Mouse (Mus musculus): Measurements from ENCODE around the gene Dscam. TPM values are rescaled to one million over a fixed set of nuclear protein-coding genes. Genes with fewer than 3 reads are reported as not detected.

Dscam gene
- total and polyA plus RNA-seq, 2 experiments from 2014 or later, result not detected

DNA sequence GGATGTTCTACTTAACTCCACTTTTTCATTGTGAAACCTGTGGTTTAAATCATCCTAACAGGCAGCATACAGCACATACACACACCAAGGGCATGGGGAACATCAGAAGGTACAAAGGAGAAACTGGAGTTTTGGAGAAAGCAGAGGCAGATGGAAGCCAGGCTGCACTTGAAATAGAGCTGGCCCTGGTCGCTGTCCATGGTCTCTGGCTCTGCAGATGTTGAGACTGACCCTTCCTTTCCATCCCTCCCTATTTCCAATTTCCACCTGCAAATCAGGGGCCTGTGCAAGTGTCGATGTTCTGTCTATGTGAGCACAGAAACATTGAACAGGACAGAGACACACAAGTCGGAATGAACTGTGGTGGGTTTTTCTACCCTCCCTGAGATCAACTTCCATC lies 81.2 kb downstream of the Dscam start:
- H3K27me3 ChIP-seq (ENCODE audit: control insufficient read depth, insufficient read depth, low read length), result no peaks in the 10 kb centered on the region
- H3K36me3 ChIP-seq (replicated peaks; ENCODE audit: control insufficient read depth, insufficient read depth, low read length), result no peaks in the 10 kb centered on the region
- H3K4me3 ChIP-seq (ENCODE audit: low read depth, low read length), result no peak overlapping the region
- no peak overlapping the region for H3K9ac ChIP-seq (replicated peaks; ENCODE audit: low read depth, low read length)
- TF ChIP-seq CTCF (IDR thresholded peaks at IDR 0.05; ENCODE audit: low read depth) (no peak), EP300 (IDR thresholded peaks at IDR 0.05; ENCODE audit: low read depth) (no peak)
- 36% methylated on average over 3 of the region's 3 CpGs for WGBS
- peak; percentile 8 for DNase-seq (ENCODE audit: low spot score)
- H3K9me3 ChIP-seq (replicated peaks; ENCODE audit: control insufficient read depth, low read length), result no peaks in the 10 kb centered on the region
- H3K27ac ChIP-seq (ENCODE audit: low read depth), result no peak overlapping the region
- H3K4me1 ChIP-seq (ENCODE audit: control insufficient read depth, insufficient read depth), result no peaks in the 10 kb centered on the region
- H3K4me2 ChIP-seq (ENCODE audit: low read depth, low read length), result no peak overlapping the region
- ATAC-seq (ENCODE audit: insufficient read depth, low read depth), result no peak

DNA sequence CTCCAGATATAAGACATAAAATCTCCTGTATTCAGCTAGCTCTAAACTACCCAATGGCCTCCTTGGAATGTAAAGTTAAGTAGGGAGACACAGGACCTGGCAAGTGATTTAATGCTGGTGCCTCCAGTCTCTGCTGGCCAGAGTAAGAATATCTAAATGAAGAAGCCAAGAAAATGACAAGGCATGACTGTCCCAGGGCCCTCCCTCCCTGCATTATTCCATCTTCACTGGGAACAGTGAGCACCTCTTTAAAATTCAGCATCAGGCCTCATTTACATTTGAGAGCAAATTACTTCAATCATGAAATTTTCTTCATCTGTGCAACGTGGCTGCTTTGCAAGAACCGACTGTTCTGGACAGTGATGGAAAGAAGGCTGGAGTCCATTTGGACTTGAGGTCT lies 86.9 kb downstream of the Dscam start:
- DNase-seq (ENCODE audit: low spot score) (no peak), ATAC-seq (ENCODE audit: insufficient read depth, low read depth) (no peak)
- TF ChIP-seq CTCF (IDR thresholded peaks at IDR 0.05; ENCODE audit: low read depth) (no peak), EP300 (IDR thresholded peaks at IDR 0.05; ENCODE audit: low read depth) (no peak)
- H3K9ac ChIP-seq (replicated peaks; ENCODE audit: low read depth, low read length), result no peak overlapping the region
- WGBS, result 78% methylated on average over 2 of the region's 2 CpGs
- H3K4me2 ChIP-seq (ENCODE audit: low read depth, low read length), result no peak overlapping the region
- no peak overlapping the region for H3K4me3 ChIP-seq (ENCODE audit: low read depth, low read length)
- no peaks in the 10 kb centered on the region for H3K36me3 ChIP-seq (replicated peaks; ENCODE audit: control insufficient read depth, insufficient read depth, low read length)
- H3K9me3 ChIP-seq (replicated peaks; ENCODE audit: control insufficient read depth, low read length), result no peaks in the 10 kb centered on the region
- no peaks in the 10 kb centered on the region for H3K27me3 ChIP-seq (ENCODE audit: control insufficient read depth, insufficient read depth, low read length)
- no peaks in the 10 kb centered on the region for H3K4me1 ChIP-seq (ENCODE audit: control insufficient read depth, insufficient read depth)
- H3K27ac ChIP-seq (ENCODE audit: low read depth), result no peak overlapping the region

DNA sequence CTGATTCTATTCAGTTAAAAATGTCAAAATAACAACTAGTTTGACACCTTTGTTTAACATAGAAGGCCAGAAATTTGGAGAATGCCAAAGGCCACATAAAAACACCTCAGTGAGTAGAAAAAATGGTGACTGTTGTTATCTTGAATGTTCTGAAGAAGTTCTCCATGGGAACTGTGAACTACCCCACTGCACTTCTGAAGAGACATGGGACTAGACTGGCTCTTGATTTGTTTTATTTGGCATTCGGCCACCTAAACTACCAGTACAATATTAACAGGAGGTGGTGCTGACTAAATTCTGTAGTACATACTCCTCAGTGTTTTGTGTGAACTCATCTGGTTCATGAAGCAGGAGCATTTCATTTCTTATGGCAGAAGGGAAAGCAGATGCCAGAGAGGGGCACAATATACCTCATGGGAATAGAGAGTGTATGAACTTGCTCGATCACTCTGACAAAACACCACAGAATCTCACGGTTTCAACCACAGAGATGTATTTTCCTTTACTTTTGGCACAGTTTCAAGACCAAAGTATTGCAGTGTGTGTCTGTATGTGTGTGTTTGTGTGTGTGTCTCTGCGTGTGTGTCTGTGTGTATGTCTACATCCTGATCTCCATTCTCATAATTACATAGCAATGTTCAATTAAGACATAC lies 94.5 kb downstream of the Dscam start:
- WGBS, result 72% methylated on average over 4 of the region's 4 CpGs

DNA sequence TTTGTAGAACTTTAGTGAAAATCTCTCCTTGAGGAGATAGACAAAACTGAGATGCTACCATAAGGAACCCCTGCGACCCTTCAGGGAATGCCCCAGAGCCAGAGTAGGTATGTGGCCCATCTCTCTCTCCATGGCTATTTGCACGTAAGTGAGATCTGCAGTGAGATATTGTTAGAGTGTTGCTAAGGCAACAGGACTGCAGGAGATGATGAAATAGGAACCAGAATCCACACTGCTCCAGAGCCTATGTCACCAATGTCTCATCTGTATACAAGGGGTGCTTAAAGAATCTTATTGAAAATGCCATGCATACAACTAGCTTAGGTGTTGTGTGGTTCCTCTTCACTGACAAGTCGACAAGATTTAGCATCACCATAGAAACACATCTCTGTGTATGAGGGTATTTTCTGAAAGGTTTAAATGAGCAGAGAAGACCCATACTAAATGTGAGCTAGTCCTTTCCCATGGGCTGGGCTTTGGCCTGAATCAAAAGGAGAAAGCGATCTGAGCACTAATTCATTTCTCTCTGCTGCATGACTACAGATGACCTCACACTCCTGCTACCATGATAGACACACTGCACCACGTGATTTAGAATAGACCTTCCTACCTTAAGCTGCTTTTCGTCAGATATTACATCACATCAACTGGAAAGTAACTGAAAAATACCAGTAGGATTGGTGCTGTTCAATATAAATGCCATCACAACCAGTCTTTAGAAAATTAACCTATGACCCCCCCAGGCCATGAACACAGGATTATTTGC lies 95.2 kb downstream of the Dscam start:
- Histone ChIP-seq H3K4me2 (ENCODE audit: low read depth, low read length) (no peak overlapping the region), H3K27me3 (ENCODE audit: control insufficient read depth, insufficient read depth, low read length) (no peaks in the 10 kb centered on the region), H3K4me3 (ENCODE audit: low read depth, low read length) (no peak overlapping the region), H3K4me1 (ENCODE audit: control insufficient read depth, insufficient read depth) (no peaks in the 10 kb centered on the region), H3K36me3 (replicated peaks; ENCODE audit: control insufficient read depth, insufficient read depth, low read length) (no peaks in the 10 kb centered on the region), H3K27ac (ENCODE audit: low read depth) (no peak overlapping the region), H3K9ac (replicated peaks; ENCODE audit: low read depth, low read length) (no peak overlapping the region), H3K9me3 (replicated peaks; ENCODE audit: control insufficient read depth, low read length) (no peaks in the 10 kb centered on the region)
- 64% methylated on average over 6 of the region's 6 CpGs for WGBS
- no peak for ATAC-seq (ENCODE audit: insufficient read depth, low read depth)
- no peak for TF ChIP-seq EP300 (IDR thresholded peaks at IDR 0.05; ENCODE audit: low read depth)
- TF ChIP-seq CTCF (IDR thresholded peaks at IDR 0.05; ENCODE audit: low read depth), result no peak
- no peak for DNase-seq (ENCODE audit: low spot score)

More for the DNA sequence above, 94.5 kb downstream of the Dscam start:
- Histone ChIP-seq H3K27me3 (ENCODE audit: control insufficient read depth, insufficient read depth, low read length) (no peaks in the 10 kb centered on the region), H3K36me3 (replicated peaks; ENCODE audit: control insufficient read depth, insufficient read depth, low read length) (no peaks in the 10 kb centered on the region), H3K9me3 (replicated peaks; ENCODE audit: control insufficient read depth, low read length) (no peaks in the 10 kb centered on the region), H3K4me2 (ENCODE audit: low read depth, low read length) (no peak overlapping the region), H3K27ac (ENCODE audit: low read depth) (no peak overlapping the region), H3K4me1 (ENCODE audit: control insufficient read depth, insufficient read depth) (no peaks in the 10 kb centered on the region), H3K4me3 (ENCODE audit: low read depth, low read length) (no peak overlapping the region), H3K9ac (replicated peaks; ENCODE audit: low read depth, low read length) (no peak overlapping the region)
- DNase-seq (ENCODE audit: low spot score) (no peak), ATAC-seq (ENCODE audit: insufficient read depth, low read depth) (no peak)
- TF ChIP-seq EP300 (IDR thresholded peaks at IDR 0.05; ENCODE audit: low read depth), result no peak
- TF ChIP-seq CTCF (IDR thresholded peaks at IDR 0.05; ENCODE audit: low read depth), result no peak

DNA sequence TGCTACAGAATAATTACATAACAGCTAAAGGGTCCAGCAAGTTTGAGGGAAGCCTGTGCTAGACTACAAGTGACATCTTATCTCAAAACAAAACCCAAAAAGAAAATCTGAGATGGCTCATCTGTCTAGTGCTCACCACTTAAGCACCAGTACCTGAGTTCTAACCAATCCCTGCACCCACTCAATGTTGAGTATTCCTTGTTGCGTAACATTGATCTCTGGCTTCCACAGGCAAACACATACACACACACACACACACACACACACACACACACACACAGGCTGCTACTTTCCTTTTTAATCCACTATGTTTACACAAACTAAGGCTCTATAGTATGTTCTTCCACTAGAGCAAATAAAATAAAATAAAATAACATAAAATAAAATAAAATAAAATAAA lies 96.7 kb downstream of the Dscam start:
- no peaks in the 10 kb centered on the region for H3K36me3 ChIP-seq (replicated peaks; ENCODE audit: control insufficient read depth, insufficient read depth, low read length)
- WGBS, result 87% methylated on average over 1 of the region's 1 CpGs
- ATAC-seq (ENCODE audit: insufficient read depth, low read depth), result no peak
- no peak overlapping the region for H3K4me2 ChIP-seq (ENCODE audit: low read depth, low read length)
- TF ChIP-seq EP300 (IDR thresholded peaks at IDR 0.05; ENCODE audit: low read depth), result no peak
- no peak for TF ChIP-seq CTCF (IDR thresholded peaks at IDR 0.05; ENCODE audit: low read depth)
- no peak overlapping the region for H3K9ac ChIP-seq (replicated peaks; ENCODE audit: low read depth, low read length)
- no peak overlapping the region for H3K4me3 ChIP-seq (ENCODE audit: low read depth, low read length)
- no peak overlapping the region for H3K27ac ChIP-seq (ENCODE audit: low read depth)
- no peaks in the 10 kb centered on the region for H3K4me1 ChIP-seq (ENCODE audit: control insufficient read depth, insufficient read depth)
- H3K9me3 ChIP-seq (replicated peaks; ENCODE audit: control insufficient read depth, low read length), result no peaks in the 10 kb centered on the region
- no peaks in the 10 kb centered on the region for H3K27me3 ChIP-seq (ENCODE audit: control insufficient read depth, insufficient read depth, low read length)
- no peak for DNase-seq (ENCODE audit: low spot score)

Measured in heart, postnatal 0 days (tissue).